Mouse (Mus musculus) liver, embryonic 11.5 days (tissue): ENCODE measurements around the gene Pou2af1. TPM values are rescaled to one million over a fixed set of nuclear protein-coding genes. Genes with fewer than 3 reads are reported as not detected.

Experiments used
- ATAC-seq: fragments of 200-750 bp; cut with Nextera tagmentation; replicated peaks from 2 replicates; pipeline ENCODE4 v1.8.0; 2017; ENCODE audit warnings: moderate number of reproducible peaks, mild to moderate bottlenecking, moderate TSS enrichment, moderate library complexity; ENCODE audit not compliant: low FRiP score
- DNase-seq: peaks from one replicate; pipeline ENCODE4 v3.0.0-alpha.2; 2017; ENCODE audit warnings: low spot score
- H3K27ac ChIP-seq: fragments of 300-500 bp; sonication (generic); 2 replicates; pipeline ENCODE4 v1.5.1; 2014; ENCODE audit warnings: mild to moderate bottlenecking, low read depth, low read length, control low read depth
- H3K27me3 ChIP-seq: fragments of 300-500 bp; sonication (generic); replicated peaks from 2 replicates; pipeline ENCODE4 v1.6.1; 2014; ENCODE audit warnings: low read length, mixed read lengths; ENCODE audit not compliant: control insufficient read depth, insufficient read depth
- H3K36me3 ChIP-seq: fragments of 300-500 bp; sonication (generic); 2 replicates; pipeline ENCODE4 v1.6.1; 2014; ENCODE audit warnings: mild to moderate bottlenecking, low read length, moderate library complexity, mixed read lengths; ENCODE audit not compliant: control insufficient read depth, insufficient read depth
- H3K4me1 ChIP-seq: fragments of 300-500 bp; sonication (generic); replicated peaks from 2 replicates; pipeline ENCODE4 v1.6.1; 2014; ENCODE audit warnings: low read length, mixed read lengths; ENCODE audit not compliant: control insufficient read depth, insufficient read depth
- H3K4me2 ChIP-seq: fragments of 300-500 bp; sonication (generic); 2 replicates; pipeline ENCODE4 v1.6.1; 2014; ENCODE audit warnings: mild to moderate bottlenecking, control low read depth, moderate library complexity
- H3K4me3 ChIP-seq: fragments of 300-500 bp; sonication (generic); 2 replicates; pipeline ENCODE4 v1.5.1; 2014; ENCODE audit warnings: low read depth, low read length, control low read depth
- H3K9ac ChIP-seq: fragments of 300-500 bp; sonication (generic); 2 replicates; pipeline ENCODE4 v1.6.1; 2014; ENCODE audit warnings: low read depth, low read length, control low read depth
- H3K9me3 ChIP-seq: fragments of 300-500 bp; sonication (generic); 2 replicates; pipeline ENCODE4 v1.6.1; 2016; ENCODE audit warnings: low read length, inconsistent platforms, mixed read lengths; ENCODE audit not compliant: control insufficient read depth
- WGBS: fragments of 180-500 bp; shearing (Covaris S2); extraction: QIAGEN DNeasy Blood & Tissue Kit; methylation state at CpG from one replicate; pipeline ENCODE4 v1.1.7; 2014; 5-methylcytosine and 5-hydroxymethylcytosine counted together
- polyA plus RNA-seq: library from polyadenylated mRNA; unstranded; fragments of >200 nt; fragmentation: Nextera tagmentation; extraction: Ambion mirVana; gene quantifications from 2 replicates; pipeline ENCODE4 v1.2.1, GENCODE M21; 2014

The Pou2af1 gene
- polyA plus RNA-seq, 1 experiment from 2014 or later = 0.12 TPM

GRCm38 (mm10) chr9:51175722-51176121 lies 37.8 kb upstream of the Pou2af1 start:
- Histone ChIP-seq H3K4me2 (no peak overlapping the region), H3K9me3 (no peaks in the 10 kb centered on the region), H3K9ac (no peak overlapping the region), H3K36me3 (no peaks in the 10 kb centered on the region), H3K27ac (no peak overlapping the region), H3K4me1 (no peaks in the 10 kb centered on the region), H3K27me3 (no peaks in the 10 kb centered on the region), H3K4me3 (no peak overlapping the region)
- no peak for DNase-seq
- ATAC-seq = no peak
- 84% methylated on average over 1 of the region's 1 CpGs for whole genome bisulfite sequencing

DNA sequence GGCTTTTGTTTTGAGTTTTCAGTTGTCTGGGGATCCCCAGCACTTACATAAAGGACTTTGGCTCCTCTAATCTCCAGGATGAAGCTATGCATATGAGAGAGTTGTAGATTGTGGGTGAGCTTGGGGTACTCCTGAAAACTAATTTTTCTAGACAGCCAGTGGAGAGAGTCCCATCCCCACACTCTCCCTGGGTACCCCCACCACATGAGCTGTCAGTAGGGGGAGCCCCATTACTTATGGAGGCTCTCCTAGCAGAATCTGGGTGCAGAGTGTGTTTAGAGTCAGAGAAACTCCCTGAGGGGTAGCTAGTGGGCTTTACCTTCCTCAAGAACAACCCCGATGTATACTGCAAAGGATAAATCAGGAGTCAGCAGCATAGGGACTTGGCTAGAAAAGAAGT lies 35.2 kb upstream of the Pou2af1 start:
- H3K4me1 ChIP-seq = no peaks in the 10 kb centered on the region
- H3K27ac ChIP-seq = no peak overlapping the region
- no peaks in the 10 kb centered on the region for H3K36me3 ChIP-seq
- H3K27me3 ChIP-seq = no peaks in the 10 kb centered on the region
- H3K4me3 ChIP-seq = no peak overlapping the region
- no peak overlapping the region for H3K9ac ChIP-seq
- DNase-seq (no peak), ATAC-seq (no peak)
- H3K9me3 ChIP-seq = no peaks in the 10 kb centered on the region
- WGBS = 100% methylated on average over 1 of the region's 1 CpGs
- H3K4me2 ChIP-seq = no peak overlapping the region

DNA sequence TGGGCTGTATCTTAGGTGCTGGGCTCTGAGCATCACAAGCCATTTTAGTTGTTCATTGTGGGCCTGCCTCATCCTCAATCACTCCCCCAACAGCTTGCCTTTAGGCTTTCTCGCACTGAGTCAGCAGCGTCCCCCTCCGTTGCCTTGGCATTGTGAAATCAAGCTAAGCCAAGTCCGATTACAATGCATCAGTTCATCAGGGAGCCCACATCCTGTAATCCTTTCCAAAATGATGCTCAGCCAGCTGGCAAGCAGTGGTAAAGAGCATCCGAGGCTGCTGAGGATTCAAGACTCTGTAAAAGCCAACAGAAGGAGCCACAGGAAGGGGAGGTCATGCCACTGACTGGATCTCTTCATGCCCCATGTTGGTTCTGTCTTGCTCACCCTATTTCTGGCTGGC lies 32.9 kb upstream of the Pou2af1 start:
- Histone ChIP-seq H3K27ac (no peak overlapping the region), H3K4me2 (no peak overlapping the region), H3K4me3 (no peak overlapping the region), H3K36me3 (no peaks in the 10 kb centered on the region), H3K27me3 (no peaks in the 10 kb centered on the region), H3K9ac (no peak overlapping the region), H3K4me1 (no peaks in the 10 kb centered on the region), H3K9me3 (no peaks in the 10 kb centered on the region)
- WGBS = 81% methylated on average over 5 of the region's 5 CpGs
- ATAC-seq (no peak), DNase-seq (no peak)

DNA sequence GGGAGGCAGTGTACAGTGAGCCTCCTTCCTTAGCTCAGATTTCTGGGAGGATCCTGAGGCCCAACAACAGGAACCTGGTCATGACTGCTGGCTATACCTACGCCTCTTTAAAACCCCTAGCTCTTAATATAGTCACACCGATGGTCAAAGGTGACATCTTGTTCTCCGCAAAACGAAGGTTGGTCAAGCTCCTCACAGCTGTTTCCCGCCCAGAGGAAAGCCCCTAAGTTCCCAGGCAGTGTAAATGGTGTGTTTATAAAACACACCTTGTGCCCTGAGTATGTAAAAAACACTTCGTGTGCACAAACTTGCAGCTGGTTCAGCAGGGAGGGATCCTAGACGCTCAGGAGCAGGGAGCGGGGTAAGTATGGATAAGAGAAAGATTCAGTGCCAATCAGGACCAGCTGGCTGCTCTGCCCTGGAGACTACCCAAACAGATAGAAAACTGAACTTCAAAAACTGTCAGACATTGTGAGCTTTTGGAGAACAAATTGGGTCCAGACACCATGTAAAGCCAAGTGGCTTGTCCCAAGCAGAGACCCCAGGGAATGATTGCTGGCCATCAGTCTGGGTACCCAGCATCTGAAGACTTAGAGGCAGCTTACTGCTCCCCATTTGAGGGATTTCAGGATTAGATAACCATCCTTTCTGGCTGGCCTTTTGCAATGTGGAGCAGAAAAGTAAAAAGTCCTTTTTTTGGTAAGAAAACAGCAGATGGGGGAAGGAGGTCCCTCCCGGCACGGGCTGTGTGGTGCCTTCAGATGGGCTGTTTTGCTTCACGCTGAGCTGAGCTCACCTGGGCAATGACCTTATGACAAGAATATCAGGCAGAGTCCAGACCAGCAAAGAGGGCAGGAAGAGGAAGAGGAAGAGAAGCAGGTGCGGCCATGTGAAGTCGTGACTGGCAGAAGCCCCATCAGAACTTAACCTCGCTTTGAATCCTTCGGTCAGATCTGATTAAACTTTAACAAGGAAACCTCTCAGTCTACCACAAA lies 30.5 kb upstream of the Pou2af1 start:
- Histone ChIP-seq H3K4me3 (no peak overlapping the region), H3K4me1 (no peaks in the 10 kb centered on the region), H3K9ac (no peak overlapping the region), H3K27me3 (no peaks in the 10 kb centered on the region), H3K27ac (no peak overlapping the region), H3K9me3 (no peaks in the 10 kb centered on the region), H3K4me2 (no peak overlapping the region), H3K36me3 (no peaks in the 10 kb centered on the region)
- ATAC-seq = no peak
- no peak for DNase-seq
- WGBS = 79% methylated on average over 15 of the region's 15 CpGs

- Histone ChIP-seq H3K36me3 (no peaks in the 10 kb centered on the region), H3K27me3 (no peaks in the 10 kb centered on the region), H3K4me2 (no peak overlapping the region), H3K27ac (no peak overlapping the region), H3K9me3 (no peaks in the 10 kb centered on the region), H3K4me1 (no peaks in the 10 kb centered on the region), H3K9ac (no peak overlapping the region), H3K4me3 (no peak overlapping the region)
- no peak for DNase-seq
- WGBS = 50% methylated on average over 4 of the region's 4 CpGs
- no peak for ATAC-seq
These were observed 28.1 kb upstream of the Pou2af1 start for GRCm38 (mm10) chr9:51185386-51185785.

DNA sequence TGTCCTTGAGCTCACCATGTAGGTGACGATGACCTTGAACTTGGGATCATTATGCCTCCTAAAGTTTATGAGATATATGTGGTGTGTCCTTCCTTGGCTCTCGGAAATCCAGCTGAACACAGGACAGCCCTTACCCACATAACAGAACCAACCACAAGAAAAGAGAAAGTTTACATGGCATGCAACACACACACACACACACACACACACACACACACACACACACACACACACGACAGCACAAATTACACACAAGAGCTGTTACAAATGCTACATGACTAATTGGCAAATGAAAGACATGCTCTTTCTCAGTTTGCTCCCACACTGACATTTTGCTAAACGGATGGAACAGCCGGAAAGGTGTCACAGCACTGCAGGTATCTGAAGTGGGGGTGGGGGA lies 27.6 kb upstream of the Pou2af1 start:
- no peaks in the 10 kb centered on the region for H3K27me3 ChIP-seq
- no peak overlapping the region for H3K27ac ChIP-seq
- no peaks in the 10 kb centered on the region for H3K9me3 ChIP-seq
- no peaks in the 10 kb centered on the region for H3K36me3 ChIP-seq
- no peak overlapping the region for H3K9ac ChIP-seq
- H3K4me1 ChIP-seq = no peaks in the 10 kb centered on the region
- H3K4me2 ChIP-seq = no peak overlapping the region
- no peak for ATAC-seq
- no peak overlapping the region for H3K4me3 ChIP-seq
- DNase-seq = no peak
- 73% methylated on average over 5 of the region's 5 CpGs for WGBS

DNA sequence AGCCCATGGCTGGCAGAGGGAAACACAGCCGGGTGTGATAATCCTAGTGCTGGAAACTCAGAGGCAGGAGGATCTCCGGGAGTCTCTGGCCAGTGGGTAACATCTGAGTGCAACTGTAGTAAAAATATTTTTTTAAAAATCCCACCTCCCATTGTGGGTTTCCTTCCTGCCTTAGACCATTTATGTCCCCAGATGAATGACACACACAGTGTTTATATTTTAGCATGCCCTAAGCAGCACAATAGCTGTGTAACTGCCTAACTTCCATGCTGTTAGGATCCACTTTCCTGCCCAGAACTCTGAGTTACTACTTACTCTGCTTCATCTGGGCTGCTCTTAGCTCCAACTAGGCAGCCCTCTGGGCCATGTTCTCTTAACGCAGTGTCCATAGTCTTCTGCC lies 22.9 kb upstream of the Pou2af1 start:
- Histone ChIP-seq H3K4me2 (no peak overlapping the region), H3K27ac (no peak overlapping the region), H3K4me1 (no peaks in the 10 kb centered on the region), H3K27me3 (no peaks in the 10 kb centered on the region), H3K9ac (no peak overlapping the region), H3K4me3 (no peak overlapping the region), H3K9me3 (no peaks in the 10 kb centered on the region), H3K36me3 (no peaks in the 10 kb centered on the region)
- ATAC-seq (no peak), DNase-seq (no peak)
- WGBS = 82% methylated on average over 3 of the region's 3 CpGs

DNA sequence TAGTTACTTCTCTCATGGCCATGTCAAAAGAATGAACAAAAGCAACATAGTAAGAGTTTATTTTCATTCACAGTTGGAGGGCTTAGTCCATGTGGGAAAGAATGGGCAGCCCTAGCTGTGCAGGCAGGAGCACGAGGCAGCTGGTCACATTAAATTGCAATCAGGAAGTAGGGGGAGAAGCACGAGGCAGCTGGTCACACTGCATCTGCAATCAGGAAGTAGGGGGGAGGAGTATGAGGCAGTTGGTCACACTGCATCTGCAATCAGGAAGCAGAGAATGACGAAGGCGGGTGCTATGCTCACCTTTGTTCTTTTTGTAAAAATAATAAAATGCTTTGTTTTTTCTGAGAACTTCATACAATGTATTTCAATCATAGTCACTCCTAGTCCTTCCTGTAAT lies 18.7 kb upstream of the Pou2af1 start:
- Histone ChIP-seq H3K9me3 (no peaks in the 10 kb centered on the region), H3K4me1 (no peaks in the 10 kb centered on the region), H3K36me3 (no peaks in the 10 kb centered on the region), H3K27me3 (no peaks in the 10 kb centered on the region), H3K27ac (no peak overlapping the region), H3K4me2 (no peak overlapping the region), H3K4me3 (no peak overlapping the region), H3K9ac (no peak overlapping the region)
- no peak for DNase-seq
- no peak for ATAC-seq
- 59% methylated on average over 4 of the region's 4 CpGs for WGBS

- Histone ChIP-seq H3K9me3 (no peaks in the 10 kb centered on the region), H3K4me3 (no peak overlapping the region), H3K36me3 (no peaks in the 10 kb centered on the region), H3K27ac (no peak overlapping the region), H3K9ac (no peak overlapping the region), H3K4me2 (no peak overlapping the region), H3K4me1 (no peaks in the 10 kb centered on the region), H3K27me3 (no peaks in the 10 kb centered on the region)
- DNase-seq (no peak), ATAC-seq (no peak)
- WGBS = 73% methylated on average over 2 of the region's 2 CpGs
These were observed 4.6 kb upstream of the Pou2af1 start for GRCm38 (mm10) chr9:51208974-51209332.
